ENCODE assay signal across 21 mouse cellular contexts in the genomic region with DNA sequence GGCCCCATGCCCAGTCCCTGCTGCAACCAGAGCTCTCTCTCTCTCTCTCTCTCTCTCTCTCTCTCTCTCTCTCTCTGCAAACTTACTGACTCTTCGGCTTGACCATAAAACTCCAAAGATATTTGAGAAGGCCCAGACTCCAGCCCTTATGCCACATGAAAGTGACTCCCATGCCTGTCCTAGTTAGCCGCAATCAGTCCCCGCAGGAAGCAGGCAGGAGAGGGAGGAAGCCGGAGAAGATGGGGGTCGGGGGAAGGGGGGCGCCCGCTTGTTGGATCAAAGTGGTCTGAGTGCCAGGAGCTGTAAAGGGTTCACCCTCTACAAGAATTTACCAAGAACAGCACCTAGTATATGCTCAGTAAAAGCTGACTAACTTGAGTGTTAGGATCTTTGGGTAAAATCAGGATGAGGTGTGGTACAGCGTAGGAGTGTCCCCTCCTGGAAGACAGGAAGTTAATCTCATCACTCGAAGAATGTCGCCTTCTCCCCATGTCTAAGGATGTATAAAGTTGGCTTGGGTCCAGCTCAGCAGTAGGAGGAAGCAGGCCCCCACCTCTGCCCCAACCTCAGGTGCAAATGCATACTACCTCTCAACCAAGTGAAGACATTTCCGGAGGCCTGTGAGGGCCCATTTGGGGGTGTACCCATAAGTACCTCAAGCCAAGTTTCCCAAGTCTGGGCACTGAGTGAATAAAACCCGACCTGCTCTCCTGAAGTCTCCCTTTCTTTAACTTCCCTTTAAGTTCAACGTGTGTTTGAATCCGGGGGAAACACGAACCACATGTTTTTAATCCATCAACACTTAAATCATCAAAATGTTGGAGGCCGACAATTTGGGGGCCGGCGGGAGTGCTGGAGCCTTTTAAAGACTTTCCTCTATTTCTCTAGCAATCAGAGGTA.
DNase-seq lines count a peak whose midpoint lies in the region; ATAC-seq lines count a peak whose summit lies in the region.
"Had no signal": no experiment of that assay in that cellular context is flagged by ENCODE, and none has a peak within 500 bp of the region (broad histone marks: within the 10 kb centered on the region; RNA-seq: fewer than 3 reads in every experiment).

No protein-coding gene starts in this region.

- H3K27me3 ChIP-seq in forebrain, embryonic 10.5 days (ENCODE audit: poor library complexity, severe bottlenecking), result no peaks in the 10 kb centered on the region
- H3K27me3 ChIP-seq in forebrain, embryonic 15.5 days, result no peaks in the 10 kb centered on the region
- no peaks in the 10 kb centered on the region for H3K27me3 ChIP-seq in lung, embryonic 15.5 days

- no peak overlapping the region for H3K4me2 ChIP-seq in forebrain, embryonic 15.5 days (replicated peaks)
- H3K4me2 ChIP-seq in lung, embryonic 15.5 days, result no peak overlapping the region
- H3K4me2 ChIP-seq: heart, embryonic 15.5 days had no signal

- H3K9ac ChIP-seq in forebrain, embryonic 15.5 days (replicated peaks), result no peak overlapping the region
- no peak overlapping the region for H3K9ac ChIP-seq in lung, embryonic 15.5 days
- H3K9ac ChIP-seq: heart, embryonic 15.5 days had no signal

- 0 out of 2 replicates have a peak overlapping the region, but pooled peaks have one; percentile 35 for H3K27ac ChIP-seq in forebrain, embryonic 10.5 days
- H3K27ac ChIP-seq in forebrain, embryonic 15.5 days (replicated peaks), result no peak overlapping the region
- H3K27ac ChIP-seq in lung, embryonic 15.5 days, result no peak overlapping the region
- H3K27ac ChIP-seq: heart, embryonic 15.5 days; hindbrain, embryonic 10.5 days had no signal

- no peaks in the 10 kb centered on the region for H3K36me3 ChIP-seq in forebrain, embryonic 10.5 days (replicated peaks)
- H3K36me3 ChIP-seq in forebrain, embryonic 15.5 days, result no peaks in the 10 kb centered on the region
- H3K36me3 ChIP-seq in lung, embryonic 15.5 days, result no peaks in the 10 kb centered on the region
- H3K36me3 ChIP-seq: heart, embryonic 15.5 days; hindbrain, embryonic 10.5 days had no signal

- H3K4me1 ChIP-seq in forebrain, embryonic 10.5 days, result peaks cover 24% of the 10 kb centered on the region
- H3K4me1 ChIP-seq in forebrain, embryonic 15.5 days, result peaks cover 9% of the 10 kb centered on the region
- H3K4me1 ChIP-seq in lung, embryonic 15.5 days, result peaks cover 23% of the 10 kb centered on the region

- no peak for DNase-seq in forebrain, embryonic 10.5 days (ENCODE audit: extremely low spot score, low spot score)
- no peak for DNase-seq in lung, postnatal 4 days
- no peak for DNase-seq in embryo, embryonic 9.5 days (ENCODE audit: extremely low spot score)
- DNase-seq in layer of hippocampus, postnatal 14 days (ENCODE audit: low spot score in 2 of 2), result no peak
- DNase-seq in adipocyte (ENCODE audit: low spot score), result no peak
- DNase-seq: adrenal gland, postnatal 14 days; cerebellum, adult 2 months; kidney, postnatal 25 days; layer of hippocampus, adult 9-11 months; left cerebral cortex, postnatal 4 days; midbrain, embryonic 14.5 days; retina, postnatal 1 day; right cerebral cortex, postnatal 4 days; thymus, postnatal 25 days had no signal

- H3K4me3 ChIP-seq in forebrain, embryonic 10.5 days, result no peak overlapping the region
- H3K4me3 ChIP-seq in forebrain, embryonic 15.5 days, result no peak overlapping the region
- H3K4me3 ChIP-seq in lung, embryonic 15.5 days, result no peak overlapping the region
- H3K4me3 ChIP-seq: heart, embryonic 15.5 days; hindbrain, embryonic 10.5 days; myocyte had no signal

- H3K9me3 ChIP-seq in forebrain, embryonic 10.5 days, result no peaks in the 10 kb centered on the region
- H3K9me3 ChIP-seq in forebrain, embryonic 15.5 days, result no peaks in the 10 kb centered on the region
- no peaks in the 10 kb centered on the region for H3K9me3 ChIP-seq in lung, embryonic 15.5 days
- H3K9me3 ChIP-seq: heart, embryonic 15.5 days; hindbrain, embryonic 10.5 days had no signal

- WGBS in forebrain, embryonic 10.5 days, result 83% methylated on average over 18 of the region's 18 CpGs
- 86% methylated on average over 18 of the region's 18 CpGs for WGBS in forebrain, embryonic 15.5 days
- WGBS in lung, embryonic 15.5 days, result 45% methylated on average over 18 of the region's 18 CpGs

- ATAC-seq in forebrain, embryonic 15.5 days (replicated peaks), result no peak
- ATAC-seq in lung, embryonic 15.5 days (ENCODE audit: borderline replicate concordance, extremely low read depth, low FRiP score, low TSS enrichment), result 0 out of 2 replicates have a peak, but pooled peaks have one; percentile 2
- ATAC-seq in inflammation-experienced regulatory T-cells, adult 6 months, result peak; percentile 60
- ATAC-seq: forebrain, embryonic 16.5 days had no signal
